Mouse (Mus musculus) erythroblast, embryonic 14.5 days (primary cell): ENCODE data around the gene Gm19410. TPM values are rescaled to one million over a fixed set of nuclear protein-coding genes. Genes with fewer than 3 reads are reported as not detected.

ENCODE experiments used
- H3K27me3 ChIP-seq: 2 replicates; pipeline ENCODE4 v1.6.1; 2012; ENCODE audit warnings: inconsistent platforms; ENCODE audit not compliant: control insufficient read depth
- H3K36me3 ChIP-seq: 2 replicates; pipeline ENCODE4 v1.6.1; 2012; ENCODE audit warnings: mild to moderate bottlenecking, inconsistent platforms; ENCODE audit not compliant: control insufficient read depth
- H3K4me1 ChIP-seq: 2 replicates; pipeline ENCODE4 v1.6.1; 2012; ENCODE audit warnings: inconsistent platforms; ENCODE audit not compliant: control insufficient read depth
- H3K4me3 ChIP-seq: replicated peaks from 2 replicates; pipeline ENCODE3; 2012; ENCODE audit warnings: moderate library complexity, mild to moderate bottlenecking, inconsistent platforms
- H3K9me3 ChIP-seq: 2 replicates; pipeline ENCODE4 v1.6.1; 2012; ENCODE audit warnings: low read length, inconsistent platforms, mixed read lengths; ENCODE audit not compliant: control insufficient read depth
- GATA1 ChIP-seq: IDR thresholded peaks from 2 replicates; pipeline ENCODE4 v1.6.1; 2012; ENCODE audit warnings: low read length, inconsistent platforms, mixed read lengths
- TAL1 ChIP-seq: IDR thresholded peaks from 3 replicates; pipeline ENCODE4 v1.6.1; 2012; ENCODE audit warnings: low read length, inconsistent platforms, mixed read lengths
- polyA plus RNA-seq: library from polyadenylated mRNA; stranded (reverse); fragments of >175 nt; gene quantifications from 2 replicates; pipeline ENCODE4 v1.2.3, GENCODE M21; 2012

Gm19410 gene
- polyA plus RNA-seq, result not detected in 2 replicates

- Histone ChIP-seq H3K9me3 (no peaks in the 10 kb centered on the region), H3K27me3 (peaks cover 19% of the 10 kb centered on the region), H3K36me3 (no peaks in the 10 kb centered on the region), H3K4me3 (no peak within 1 kb of the TSS), H3K4me1 (no peaks in the 10 kb centered on the region)
- TF ChIP-seq TAL1 (no peak), GATA1 (no peak)
Observed at GRCm38 (mm10) chr8:35765499-35766193, at the start of gene Gm19410. TSS of gene Gm19410 (plus strand) at chr8:35765790.

DNA sequence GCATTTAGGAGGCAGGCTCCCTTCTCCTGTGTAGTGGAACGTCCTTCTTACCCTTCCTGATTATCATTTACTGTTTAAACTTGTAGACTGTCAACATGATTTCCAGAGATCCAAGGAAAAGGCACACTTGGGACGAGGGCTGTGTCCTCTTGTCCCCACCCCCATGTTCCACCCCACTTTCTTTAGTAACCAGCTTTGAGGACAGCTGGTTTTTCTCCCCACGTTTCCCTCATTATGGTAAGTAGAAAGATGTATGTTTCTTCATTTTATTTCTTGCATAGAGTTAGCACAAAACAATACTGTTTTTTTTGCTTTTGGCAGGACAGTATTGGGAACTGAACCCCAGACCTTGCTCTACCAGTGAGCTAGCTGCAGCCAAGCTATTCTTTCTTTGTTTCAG is 34.8 kb upstream of the Gm19410 start:
- Histone ChIP-seq H3K4me1 (no peaks in the 10 kb centered on the region), H3K36me3 (no peaks in the 10 kb centered on the region), H3K9me3 (no peaks in the 10 kb centered on the region), H3K27me3 (no peaks in the 10 kb centered on the region), H3K4me3 (no peak overlapping the region)
- TF ChIP-seq GATA1, result no peak
- TF ChIP-seq TAL1, result no peak

DNA sequence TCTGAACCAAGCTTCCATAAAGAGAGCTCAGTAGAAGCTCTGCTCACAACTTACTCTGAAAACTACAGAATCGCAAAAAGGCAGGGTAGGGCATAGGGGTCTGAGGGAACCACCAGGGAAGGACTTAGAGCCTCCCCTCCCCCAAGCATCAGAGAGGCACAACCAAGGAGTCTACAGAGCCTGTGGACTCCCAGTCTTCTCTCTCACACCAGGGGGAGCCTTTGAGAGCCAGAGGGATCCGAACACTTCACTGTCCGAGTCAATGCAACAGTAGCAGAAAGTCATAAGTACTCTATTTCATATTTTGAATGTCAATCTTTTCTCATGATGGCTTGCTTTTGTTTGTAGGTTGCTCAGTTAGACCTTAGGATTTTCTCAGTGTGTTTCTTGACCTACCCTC is 30.2 kb upstream of the Gm19410 start:
- TF ChIP-seq TAL1 (no peak), GATA1 (no peak)
- no peaks in the 10 kb centered on the region for H3K4me1 ChIP-seq
- H3K27me3 ChIP-seq, result no peaks in the 10 kb centered on the region
- H3K36me3 ChIP-seq, result no peaks in the 10 kb centered on the region
- H3K9me3 ChIP-seq, result no peaks in the 10 kb centered on the region
- no peak overlapping the region for H3K4me3 ChIP-seq

DNA sequence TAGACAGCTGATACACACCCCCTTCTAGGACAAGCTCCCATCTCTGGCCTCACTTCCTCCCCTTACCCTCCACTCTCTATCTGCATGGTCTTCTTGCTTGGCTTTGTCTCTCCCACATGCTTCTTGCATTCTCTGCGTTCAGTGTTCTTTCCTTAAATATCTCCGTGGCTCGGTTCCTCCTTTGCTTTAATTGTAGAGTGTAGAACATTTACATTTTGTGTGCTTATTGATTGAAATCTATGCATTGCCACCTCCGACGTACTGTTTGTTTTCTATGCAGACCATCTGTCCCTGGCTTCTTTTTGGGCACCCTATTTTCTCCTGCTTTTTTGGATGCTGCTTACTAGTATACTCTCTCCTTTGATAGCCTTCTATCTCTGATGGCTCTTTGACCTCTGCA is 9.4 kb upstream of the Gm19410 start:
- H3K4me3 ChIP-seq, result no peak overlapping the region
- H3K4me1 ChIP-seq, result no peaks in the 10 kb centered on the region
- TF ChIP-seq TAL1 (no peak), GATA1 (no peak)
- no peaks in the 10 kb centered on the region for H3K27me3 ChIP-seq
- no peaks in the 10 kb centered on the region for H3K36me3 ChIP-seq
- H3K9me3 ChIP-seq, result no peaks in the 10 kb centered on the region

- no peak overlapping the region for H3K4me3 ChIP-seq
- no peak for TF ChIP-seq GATA1
- TF ChIP-seq TAL1, result no peak
Observed at GRCm38 (mm10) chr8:35765020-35765419, 570 bp upstream of the Gm19410 start.

GRCm38 (mm10) chr8:35773508-35773907 is 7.9 kb downstream of the Gm19410 start:
- no peaks in the 10 kb centered on the region for H3K36me3 ChIP-seq
- TF ChIP-seq GATA1 (no peak), TAL1 (no peak)
- H3K4me3 ChIP-seq, result no peak overlapping the region
- no peaks in the 10 kb centered on the region for H3K4me1 ChIP-seq
- H3K27me3 ChIP-seq, result no peaks in the 10 kb centered on the region
- H3K9me3 ChIP-seq, result no peaks in the 10 kb centered on the region

More at GRCm38 (mm10) chr8:35765020-35765419, 570 bp upstream of the Gm19410 start:
- H3K9me3 ChIP-seq, result no peaks in the 10 kb centered on the region
- no peaks in the 10 kb centered on the region for H3K4me1 ChIP-seq
- no peaks in the 10 kb centered on the region for H3K36me3 ChIP-seq
- H3K27me3 ChIP-seq, result peaks cover 19% of the 10 kb centered on the region
